Mouse (Mus musculus) lung, postnatal 25 days (tissue): Measurements from ENCODE around the gene Lrp8.
A peak's percentile ranks its signal among the peaks of the same experiment; 100 is the strongest.

Experiments
- DNase-seq: peaks from one replicate; pipeline ENCODE4 v3.0.0; 2022; ENCODE audit warnings: low spot score

Lrp8 gene

DNA sequence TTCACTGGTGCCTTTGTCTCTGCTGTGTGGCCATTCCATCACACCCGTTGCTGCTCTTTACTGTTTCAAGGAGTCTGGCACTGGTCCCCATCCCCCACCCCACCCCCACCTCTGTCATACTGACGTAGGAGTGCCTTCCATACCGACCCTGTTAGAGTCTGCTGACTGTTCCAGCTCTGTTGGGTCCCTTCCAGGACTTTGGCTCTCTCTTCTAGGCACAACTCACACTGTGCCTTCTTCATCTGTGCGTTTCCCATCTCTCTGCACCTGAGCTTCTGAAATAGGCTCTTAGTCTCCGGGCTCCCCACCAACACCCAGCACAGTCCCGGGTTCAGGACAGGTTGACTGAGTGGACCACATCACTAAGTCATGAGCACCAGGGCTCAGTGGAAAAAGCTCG, 44.7 kb downstream of the Lrp8 start:
- DNase-seq, result no peak

DNA sequence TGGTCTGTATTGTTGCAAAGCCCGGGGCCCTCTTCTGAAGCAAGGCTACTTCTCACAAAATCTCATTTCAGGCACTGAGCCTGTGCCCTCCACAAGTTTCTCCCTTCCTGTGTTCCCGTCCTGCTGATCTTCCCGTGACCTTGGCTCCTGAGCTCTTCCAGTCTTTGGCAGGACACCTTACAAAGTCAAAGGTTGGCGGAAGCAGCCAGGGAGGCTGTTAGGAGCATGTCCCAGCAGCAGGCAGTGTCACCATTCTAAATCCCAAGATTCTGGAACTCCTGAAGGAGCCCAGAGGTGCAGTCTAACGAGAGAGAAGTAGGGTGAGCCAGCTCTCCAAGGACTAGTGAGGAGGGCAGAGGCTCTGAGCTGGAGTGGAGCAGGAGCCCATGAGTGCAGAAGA, 46.5 kb downstream of the Lrp8 start:
- no peak for DNase-seq

DNA sequence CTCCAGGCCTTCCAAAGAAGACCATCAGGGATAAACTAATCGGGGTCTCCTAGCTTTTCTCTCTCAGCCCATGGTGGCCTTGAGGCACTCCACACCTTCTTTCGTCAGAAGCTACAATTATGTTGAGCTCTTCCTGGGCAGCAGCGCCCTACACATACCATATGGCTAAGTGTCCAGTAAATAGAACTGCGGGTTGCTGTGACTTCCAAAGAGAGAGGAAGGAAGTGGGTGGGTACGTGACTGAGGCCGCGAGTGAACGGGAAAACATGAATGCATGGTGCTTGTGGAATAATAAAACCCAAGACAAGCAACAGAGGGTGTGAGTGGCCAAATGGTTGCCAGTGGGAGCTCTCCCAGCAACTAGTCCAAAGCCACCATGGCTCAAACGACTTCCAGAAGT, 47.6 kb downstream of the Lrp8 start:
- DNase-seq, result no peak

DNA sequence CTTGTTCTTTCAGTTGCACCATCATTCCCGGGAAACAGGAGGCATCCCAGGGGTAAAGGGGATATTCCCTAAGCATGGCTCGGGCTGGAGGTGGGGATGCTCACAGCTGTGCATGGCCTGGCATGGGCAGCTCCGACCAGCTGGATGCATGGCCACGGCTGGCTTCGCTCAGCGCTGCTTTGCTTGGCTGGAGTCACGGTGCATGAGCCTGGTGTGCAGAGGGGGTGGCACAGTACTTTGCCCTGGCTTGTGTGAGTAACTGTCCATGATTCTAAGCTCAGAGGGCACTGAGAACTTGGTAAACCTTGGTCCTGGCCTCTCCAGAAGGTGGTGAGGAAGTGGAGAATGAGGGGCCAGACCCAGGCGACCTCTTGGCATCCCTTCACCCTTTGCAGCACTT, 48.0 kb downstream of the Lrp8 start:
- no peak for DNase-seq

DNA sequence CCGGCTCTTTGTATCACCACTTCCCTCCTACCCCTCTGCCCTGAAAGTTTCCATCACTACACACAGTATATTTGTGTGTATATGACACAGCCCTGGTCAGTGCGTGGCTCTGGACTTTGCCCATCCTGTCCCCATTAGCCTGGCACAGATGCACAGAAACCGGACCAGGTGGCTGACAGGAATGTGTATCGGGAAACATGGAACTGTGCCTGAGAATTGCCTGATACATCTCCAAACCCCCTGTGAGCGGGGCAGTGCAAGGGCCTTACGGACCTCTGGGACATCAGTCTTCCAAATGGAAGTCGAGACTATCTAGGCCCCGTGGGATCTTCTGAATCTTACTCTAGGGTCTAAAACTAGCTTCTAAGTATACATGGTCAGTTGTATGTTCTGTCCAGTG, 51.3 kb downstream of the Lrp8 start:
- no peak for DNase-seq

DNA sequence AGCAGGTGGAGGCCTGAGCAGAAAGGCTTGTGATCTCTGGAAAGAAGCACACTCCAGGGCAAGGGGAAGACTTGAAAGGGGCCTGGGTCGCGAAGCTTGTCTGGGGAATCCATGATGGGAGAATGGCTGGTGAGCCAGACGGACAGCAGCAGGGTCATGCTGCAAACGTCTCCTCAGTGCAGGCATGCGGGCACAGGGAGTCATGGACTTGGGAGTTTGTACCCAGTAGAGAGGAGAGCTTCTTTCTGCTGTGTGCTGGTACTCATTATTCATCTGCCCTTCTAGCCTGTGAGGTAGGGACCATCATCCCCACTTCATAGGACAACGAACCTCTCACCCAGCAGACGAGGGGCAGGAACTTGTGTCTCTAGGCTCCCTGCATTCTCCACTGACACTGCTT, 51.8 kb downstream of the Lrp8 start:
- no peak for DNase-seq

DNA sequence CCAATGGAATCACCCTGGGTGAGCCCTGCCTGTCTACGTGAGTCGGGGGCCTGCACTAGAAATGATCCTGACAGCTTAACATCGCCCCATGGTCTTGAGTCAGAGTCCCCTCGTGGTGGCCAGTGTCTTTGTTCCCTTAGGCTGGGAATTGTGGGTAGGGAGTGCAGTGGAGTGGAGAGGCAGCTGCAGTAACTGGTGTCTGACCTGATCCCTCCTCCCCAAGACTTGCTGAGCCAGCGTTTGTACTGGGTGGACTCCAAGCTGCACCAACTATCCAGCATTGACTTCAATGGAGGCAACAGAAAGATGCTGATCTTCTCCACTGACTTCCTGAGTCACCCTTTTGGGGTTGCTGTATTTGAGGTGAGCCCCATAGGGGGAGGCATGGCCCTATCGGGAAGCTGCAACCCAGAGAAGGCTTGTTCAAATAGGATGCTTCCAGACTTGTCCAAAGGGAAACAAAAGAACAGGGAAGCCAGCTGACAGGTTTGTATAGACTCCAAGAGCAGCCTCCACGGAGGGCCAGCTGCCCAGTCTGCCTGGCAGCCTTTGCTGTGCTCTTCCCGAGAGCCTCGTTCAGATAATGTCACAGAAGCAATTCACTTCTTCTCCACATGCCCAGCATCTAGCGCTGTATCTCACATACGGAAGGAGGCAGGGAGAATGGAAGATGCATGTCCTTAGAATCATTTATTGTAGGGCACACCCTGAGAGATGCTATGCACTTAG, 55.1 kb downstream of the Lrp8 start:
- DNase-seq, result no peak

DNA sequence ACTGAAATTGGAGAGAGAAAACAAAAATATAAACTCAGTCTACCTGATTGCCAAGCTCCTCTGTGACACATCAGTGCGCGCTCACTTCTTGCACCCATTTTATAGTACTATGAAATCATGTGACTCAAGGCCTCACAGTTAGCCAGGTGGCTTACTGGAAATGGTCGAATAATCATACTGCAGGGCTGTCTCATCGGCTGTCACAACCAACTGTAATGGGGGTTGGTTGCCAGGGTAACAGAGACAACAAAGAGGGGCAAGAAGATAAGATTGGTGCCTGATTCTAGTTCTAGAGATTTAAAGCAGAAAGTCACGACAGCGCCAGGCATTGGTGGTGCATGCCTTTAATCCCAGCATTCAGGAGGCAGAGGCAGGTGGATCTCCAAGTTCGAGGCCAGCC, 56.9 kb downstream of the Lrp8 start:
- DNase-seq, result no peak

DNA sequence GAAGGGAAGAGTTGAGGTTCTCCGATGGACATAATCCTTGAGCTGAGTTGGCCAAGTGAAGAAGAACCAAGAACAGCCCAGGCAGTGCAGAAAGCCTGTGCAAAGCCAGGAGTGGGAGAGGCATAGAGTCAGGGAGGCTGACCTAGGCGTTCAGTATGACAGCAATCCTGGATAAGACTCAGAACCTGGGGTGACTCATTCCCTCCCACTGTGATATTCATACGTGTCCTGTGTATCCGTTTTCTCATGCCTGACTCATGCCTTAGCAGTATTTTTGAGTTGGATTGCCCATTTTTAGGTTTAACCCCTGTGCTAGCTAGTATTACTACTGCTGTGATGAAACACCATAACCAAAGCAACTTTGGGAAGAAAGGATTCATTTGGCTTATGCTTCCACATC, 62.8 kb downstream of the Lrp8 start:
- DNase-seq, result no peak

DNA sequence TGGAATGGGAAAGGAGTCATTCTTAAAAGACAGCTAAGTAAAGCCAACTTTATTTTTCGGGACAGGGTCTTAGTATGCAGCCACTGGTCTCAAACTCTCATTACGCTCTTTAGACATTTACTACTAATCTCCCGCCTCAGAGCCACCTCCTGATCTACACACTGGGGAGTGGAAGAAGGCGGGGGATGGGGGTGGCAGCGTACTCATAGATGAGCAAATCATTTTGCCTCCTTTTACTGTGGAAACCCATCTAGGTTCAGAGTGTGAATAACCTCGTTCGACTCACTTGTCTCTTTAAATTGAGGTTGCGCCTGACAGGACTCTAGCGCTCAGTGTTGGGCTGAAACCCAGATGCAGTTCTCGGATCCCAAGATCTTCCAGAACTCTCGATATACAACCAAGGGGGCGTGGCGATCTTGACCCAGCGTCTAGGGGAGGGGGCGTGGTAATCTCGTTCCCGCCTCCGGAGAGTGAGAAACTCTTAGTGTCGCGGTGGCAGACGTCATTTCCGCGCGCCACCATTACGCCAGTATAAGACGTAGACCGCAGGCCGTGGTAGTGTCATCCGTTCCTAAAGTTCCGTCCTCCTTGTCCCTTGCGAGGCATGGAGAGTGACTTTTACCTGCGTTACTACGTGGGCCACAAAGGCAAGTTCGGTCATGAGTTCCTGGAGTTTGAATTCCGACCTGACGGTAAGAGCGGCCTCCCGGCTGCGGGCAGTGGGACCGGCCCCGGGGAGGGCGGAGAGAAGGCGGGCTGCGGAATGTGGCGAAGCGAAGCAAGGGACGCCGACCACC, 77.4 kb downstream of the Lrp8 start, which contains the start of gene Magoh:
TSS of gene Magoh (plus strand) at position 502 of the 797 bp plus-strand sequence.
- peak; percentile 97 for DNase-seq

DNA sequence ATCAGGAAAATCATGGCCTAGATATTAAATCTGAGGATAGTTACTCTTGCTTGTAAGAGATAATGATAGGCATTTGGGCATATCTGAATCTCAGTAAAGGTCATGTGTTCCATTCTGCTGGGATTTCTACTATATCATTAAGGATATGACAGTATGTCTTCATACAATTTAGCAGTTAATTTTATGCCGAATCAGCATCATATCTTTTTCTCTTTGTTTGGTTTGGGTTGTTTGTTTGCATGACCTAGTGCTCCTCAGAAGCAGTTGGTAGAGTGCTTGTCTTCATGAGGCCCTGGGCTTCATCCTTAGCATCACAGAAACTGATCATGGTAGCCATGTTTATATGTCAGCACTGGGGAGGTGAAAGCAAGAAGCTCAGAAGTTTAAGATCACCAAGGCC, 79.6 kb downstream of the Lrp8 start:
- no peak for DNase-seq

DNA sequence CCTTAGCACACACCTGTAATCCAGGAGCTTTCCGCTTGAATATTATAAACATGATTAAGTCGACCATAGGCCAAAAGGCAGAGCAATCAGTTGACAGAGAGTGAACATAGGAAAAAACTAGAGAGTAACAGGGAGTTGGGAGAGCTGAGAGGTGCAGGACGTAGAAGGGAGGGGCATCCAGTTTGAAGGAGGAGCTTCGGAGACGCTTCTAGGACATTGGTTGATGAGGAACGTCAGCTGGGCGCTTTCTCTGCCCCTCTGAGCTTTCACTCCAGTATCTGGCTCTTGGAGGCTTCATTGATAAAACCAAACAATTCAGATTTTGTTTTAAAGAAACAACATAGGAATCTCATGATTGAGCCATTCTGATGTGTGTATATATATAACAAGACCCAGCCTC, 84.3 kb downstream of the Lrp8 start:
- no peak for DNase-seq

DNA sequence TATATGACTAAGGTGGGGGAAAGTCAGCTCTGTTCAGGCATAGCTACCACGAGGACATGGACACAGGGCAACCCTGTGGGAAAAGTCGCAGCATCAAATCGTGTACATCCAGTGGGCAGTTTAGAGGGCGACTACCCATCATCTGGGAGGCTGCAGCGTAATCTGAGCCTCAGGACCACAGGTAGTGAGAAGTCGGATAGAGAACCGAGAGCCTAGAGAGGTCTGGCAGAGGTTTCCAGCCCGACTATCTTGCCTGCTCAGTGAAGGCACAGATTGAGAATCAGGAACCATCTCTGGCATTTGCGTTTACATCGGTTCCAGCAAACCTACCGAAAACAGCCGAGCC, 87.3 kb downstream of the Lrp8 start:
- DNase-seq, result no peak

DNA sequence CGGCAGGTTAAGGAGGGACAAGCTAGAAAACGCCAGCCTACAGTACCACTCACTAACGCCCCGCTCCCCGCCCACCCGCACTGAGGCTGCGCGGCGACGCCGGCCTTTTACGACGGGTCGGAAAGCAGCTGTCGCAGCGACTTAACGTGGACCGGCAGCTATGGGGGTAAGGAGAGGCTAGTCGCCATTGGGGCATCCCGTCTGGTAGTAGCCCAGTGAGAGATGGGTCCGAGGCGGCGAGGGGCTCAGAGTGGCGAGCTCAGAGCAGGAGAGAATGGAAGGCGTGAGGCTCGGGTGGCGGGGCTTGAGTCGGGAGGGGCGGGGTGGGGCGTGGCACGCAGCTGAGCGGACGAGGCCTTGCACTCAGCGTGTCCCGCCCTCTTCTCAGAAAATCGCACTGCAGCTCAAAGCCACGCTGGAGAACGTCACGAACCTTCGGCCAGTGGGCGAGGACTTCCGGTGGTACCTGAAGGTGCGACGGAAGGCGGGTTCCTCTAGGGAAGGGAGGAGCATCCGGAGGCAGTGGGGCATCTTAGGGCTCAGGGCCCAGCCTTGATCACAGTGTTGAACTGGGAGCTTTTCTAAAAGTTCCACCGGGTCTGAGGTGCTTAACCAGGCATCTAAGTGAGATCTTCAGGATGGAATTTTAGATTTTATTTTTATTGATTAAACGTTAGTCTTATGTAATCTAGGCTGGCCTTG, 87.8 kb downstream of the Lrp8 start, which contains the start of gene 0610037L13Rik:
TSS of gene 0610037L13Rik (plus strand) at position 83 of the 702 bp plus-strand sequence.
- DNase-seq, result peak; percentile 97

DNA sequence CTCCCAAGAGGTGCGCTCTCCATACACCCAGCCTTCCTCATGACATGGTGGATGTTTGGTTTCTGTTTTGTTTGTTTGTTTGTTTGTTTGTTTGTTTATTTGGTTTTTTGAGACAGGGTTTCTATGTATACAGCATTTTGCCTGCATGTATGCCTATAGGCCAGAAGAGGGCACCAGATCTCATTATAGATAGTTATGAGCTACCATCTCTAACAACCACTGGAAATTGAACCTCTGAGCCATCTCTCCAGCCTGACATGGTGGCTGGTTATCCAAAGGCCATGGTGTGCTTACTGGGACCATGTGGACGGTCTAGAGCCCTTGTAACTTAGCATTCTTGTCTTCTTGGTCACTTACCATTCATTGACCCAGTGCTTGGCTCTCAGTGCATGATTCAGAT, 90.6 kb downstream of the Lrp8 start:
- DNase-seq, result no peak

DNA sequence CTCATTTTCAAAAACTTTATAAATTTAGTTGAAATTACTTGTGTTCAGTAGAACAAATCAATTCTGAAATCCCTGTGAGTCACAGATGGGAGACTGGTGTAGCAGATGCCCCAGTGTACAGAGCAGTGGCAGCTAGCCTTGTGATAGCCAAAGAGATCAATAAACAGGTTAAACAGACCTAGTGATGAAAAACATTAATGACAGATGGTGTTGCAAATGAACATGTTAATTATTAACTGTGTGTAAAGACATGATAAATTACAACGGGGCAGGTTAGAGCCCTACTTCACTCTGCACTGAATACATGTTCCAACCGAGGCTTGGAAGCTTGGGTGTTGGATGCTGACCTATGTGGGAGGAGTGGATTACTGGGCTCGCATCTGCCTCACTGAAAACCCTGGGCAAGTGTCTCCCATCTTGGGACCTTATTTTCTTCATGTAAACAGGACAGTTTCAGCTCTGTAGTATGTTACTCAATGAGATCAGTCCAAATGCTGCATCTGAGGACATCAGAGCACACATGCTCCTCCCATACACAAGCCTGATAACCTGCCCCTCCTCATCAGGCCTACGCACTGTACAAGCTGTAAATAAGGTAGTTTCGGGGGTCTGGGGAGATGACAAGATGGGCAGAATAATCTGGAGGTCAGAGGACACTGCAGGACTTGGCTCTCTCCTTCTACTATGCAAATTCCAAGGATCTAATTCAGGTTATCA, 97.3 kb downstream of the Lrp8 start:
- DNase-seq, result no peak

DNA sequence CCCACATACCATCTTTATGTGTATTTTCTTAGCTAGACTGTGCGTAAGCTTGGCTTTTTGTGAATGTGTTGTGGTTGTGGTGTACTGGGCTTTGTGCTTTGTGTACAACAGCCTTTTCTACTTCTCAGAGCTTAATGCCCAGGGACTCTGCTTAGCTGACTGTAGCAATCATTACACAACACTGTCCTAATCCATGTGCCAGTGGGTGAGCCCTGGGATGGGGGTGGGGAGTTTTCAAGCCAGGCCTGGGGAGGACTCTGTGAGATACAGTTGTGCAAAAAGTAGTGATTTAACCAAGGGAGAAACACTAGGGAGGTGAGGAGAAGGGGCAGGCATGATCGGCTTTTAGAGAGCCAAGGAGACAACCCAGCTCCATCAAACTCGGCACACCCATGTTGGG, 98.1 kb downstream of the Lrp8 start:
- no peak for DNase-seq

DNA sequence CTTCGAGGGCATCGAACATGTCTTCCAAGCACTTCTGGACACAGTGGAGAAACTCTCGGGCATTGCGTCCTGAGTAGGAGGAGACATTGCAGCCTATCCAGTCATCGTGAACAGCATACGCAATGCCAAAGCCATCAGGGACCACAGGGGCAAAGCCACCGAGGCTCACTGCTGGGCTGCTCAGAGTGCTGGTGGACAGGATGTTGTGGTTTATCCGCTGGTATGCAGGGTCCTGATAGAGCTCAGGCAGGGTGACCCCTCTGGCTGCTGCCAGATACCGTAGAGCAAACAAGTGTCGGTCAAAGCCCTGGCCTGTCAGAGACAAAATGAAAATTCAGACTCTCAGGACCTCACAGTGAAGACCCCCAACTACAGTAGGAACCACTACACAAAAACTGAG, 102.2 kb downstream of the Lrp8 start:
- DNase-seq, result no peak

DNA sequence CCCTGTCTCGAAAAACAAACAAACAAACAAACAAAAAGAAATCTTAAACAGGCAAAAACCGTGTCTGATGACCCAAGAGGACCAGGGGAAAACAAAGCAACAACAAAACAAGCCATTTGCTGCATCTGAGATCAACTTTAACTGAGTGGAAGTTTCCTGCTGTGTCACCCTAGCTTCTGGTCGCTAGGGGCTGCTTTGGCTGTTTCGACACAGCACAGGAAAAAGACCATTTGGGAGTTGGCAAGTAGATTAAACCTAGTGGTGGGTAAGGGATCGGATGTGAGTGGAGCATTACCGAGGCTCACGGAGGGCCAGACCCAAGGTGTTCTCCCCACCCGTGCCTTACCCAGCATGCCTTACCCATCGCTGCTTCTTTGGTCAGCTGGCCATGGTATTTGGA, 104.5 kb downstream of the Lrp8 start:
- no peak for DNase-seq

DNA sequence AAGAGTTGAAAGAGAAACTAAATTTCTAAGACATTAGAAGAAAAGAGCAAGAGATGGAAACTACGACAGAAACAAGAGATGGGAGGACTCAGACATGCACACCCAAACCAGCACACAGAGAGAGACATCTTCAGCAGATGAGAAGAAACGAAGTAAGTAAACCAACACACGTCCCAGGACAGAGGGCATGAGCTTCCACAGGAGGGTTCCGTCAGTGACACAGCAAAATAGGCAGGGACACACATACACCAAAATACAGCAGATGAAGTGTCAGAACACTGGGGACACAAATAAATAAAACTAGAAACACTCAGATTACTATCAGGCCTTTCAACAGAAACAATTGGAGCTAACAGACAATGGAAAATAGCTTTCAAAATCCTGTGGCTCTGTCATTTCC, 108.0 kb downstream of the Lrp8 start:
- no peak for DNase-seq

DNA sequence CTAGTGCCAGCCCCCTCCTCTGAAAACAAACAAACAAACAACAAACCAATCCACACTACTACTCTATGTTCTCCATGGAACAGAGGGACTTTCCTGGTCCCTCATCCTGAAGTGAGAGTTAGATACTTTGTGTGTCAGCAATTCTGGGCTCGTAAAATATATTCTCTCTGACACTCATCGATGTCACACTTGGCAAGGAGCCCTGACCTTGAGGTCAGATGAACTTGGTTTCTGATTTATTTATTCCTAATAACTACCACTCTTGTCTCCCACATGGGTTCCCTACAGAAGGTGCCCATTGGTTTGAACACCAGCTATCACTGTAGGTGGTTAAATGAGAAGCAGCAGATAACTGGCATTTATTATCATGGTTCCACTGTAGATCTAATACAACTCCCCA, 118.3 kb downstream of the Lrp8 start:
- DNase-seq, result no peak

DNA sequence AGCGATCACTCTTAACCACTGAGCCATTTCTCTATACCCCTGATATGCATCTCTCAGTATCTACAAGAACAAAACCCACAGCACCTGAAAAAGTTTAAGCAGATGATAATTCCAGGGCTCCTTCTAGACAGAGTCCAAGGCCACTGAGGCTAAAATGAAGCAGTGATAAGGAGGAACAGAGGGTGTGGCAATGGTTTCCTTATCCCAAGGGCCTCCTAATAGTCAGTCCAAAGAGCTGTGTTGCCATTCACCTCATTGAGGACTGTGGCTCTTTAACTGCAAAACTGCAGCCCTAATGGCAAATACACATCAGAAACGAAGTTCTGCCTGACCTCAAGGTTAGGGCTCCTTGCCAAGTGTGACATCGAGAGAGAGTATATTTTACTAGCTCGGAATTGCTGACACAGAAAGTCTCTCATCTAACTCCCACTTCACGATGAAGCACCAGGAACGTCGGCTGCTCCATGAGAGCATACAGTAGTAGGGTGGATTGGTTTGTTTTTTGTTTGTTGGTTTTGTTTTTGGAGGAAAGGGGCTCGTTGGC, 119.2 kb downstream of the Lrp8 start:
- DNase-seq, result peak; percentile 8
